Mouse (Mus musculus): ENCODE measurements around the gene Cr1l.

The Cr1l gene

GRCm38 (mm10) chr1:195130953-195131674 is at the start of gene Cr1l:
Gene Cr1l, minus strand, starts transcription at chr1:195131586.
- DNase-seq (ENCODE audit: low spot score), result peak; percentile 94

GRCm38 (mm10) chr1:195175980-195176931 is 44.9 kb upstream of the Cr1l start, which contains the start of gene Cr2:
Gene Cr2, minus strand, starts transcription at chr1:195176716.
- peak; percentile 88 for DNase-seq (ENCODE audit: low spot score)

DNA sequence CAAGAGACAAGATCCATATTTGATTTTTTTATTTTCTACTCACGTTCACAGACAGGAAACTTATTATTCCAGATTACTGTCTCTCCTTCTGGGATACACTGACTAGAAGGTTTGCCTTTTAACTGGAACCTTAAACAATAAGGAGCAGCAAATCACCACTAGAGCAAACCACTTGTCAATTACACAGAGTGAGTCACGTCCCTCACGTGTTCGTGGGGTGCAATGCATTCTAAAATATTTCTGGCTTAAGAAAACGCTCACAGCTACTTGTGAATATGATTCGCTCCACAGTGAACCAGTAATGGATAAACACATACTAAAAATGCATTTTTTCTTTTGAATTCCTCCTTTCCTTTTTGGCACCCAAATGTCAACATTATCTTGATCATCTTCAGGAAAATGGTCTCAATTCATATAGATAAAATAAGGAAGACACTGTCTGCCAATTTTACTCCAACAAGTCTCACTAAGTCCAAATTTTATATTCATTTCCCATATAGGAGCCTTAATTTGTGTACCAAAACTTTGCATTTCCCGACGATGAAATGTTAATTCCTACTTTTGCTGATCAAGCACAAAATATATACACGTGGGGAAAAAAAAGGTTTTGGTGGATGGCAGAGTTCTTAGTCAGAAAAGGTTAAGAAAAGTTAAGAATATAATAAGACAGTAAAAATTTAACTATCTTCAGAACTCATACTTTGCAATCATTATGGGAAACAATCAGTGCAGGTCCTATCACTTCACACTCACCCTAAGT is 33.8 kb upstream of the Cr1l start:
- no peak for DNase-seq (ENCODE audit: low spot score)

DNA sequence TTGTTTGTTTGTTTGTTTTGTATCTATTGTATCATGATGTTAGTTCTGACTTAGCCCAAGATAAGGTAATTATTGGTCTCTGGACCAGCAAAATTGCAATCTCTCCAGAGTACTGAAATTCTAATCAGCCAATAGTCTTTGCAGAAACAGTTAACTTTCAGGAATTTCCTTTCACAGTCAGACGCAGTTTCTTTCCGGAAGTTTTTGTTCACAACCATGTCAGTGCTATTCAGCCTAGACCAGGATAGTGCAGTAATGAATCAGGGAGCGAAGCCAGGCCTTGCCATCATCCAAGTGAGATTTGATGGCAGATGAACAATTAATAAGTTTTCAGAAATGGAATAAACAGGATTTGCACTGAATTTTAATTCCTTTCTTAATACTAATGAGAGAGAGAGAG is 684 bp upstream of the Cr1l start:
- DNase-seq (ENCODE audit: low spot score), result peak; percentile 13

DNA sequence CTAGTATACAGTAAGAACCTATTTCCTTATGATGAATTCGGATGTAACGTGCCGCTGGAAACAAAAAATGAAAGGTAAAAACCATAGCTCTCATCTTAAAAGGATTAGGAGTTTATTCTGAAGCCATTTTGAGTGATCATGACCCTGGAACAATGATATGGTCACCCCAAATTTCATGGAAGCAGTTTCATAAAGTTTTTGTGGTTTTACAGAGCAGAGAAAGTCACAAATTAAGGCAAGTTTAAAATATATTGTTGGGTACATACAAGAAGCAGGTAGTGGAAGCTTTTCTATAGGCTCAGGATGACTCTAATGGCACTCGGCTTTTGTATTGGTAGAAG is 259 bp upstream of the Cr1l start:
- DNase-seq (ENCODE audit: low spot score), result no peak

DNA sequence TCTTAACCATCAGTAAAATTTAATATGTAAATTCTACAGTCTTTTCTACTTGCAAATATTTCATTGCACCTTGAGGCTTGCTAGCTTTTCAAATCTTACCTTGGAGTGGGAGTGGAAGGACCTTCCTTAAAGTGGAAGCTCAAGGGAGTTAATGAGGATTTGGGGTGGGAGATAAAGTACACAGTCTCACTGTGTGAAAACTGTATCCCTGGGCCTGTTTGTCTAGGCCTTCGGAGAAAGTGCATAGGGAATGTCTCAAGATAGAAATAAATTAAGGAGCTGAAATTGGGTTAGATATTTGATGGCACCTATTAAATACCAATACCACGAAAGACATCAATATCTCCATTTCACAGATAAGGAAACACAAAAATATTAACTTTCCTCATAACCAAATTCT is 907 bp downstream of the Cr1l start:
- DNase-seq (ENCODE audit: low spot score), result no peak

- DNase-seq (ENCODE audit: low spot score), result no peak
These were observed 1.5 kb downstream of the Cr1l start for GRCm38 (mm10) chr1:195129867-195130266.

GRCm38 (mm10) chr1:195114414-195114813 is 17.0 kb downstream of the Cr1l start:
- DNase-seq (ENCODE audit: low spot score), result no peak

GRCm38 (mm10) chr1:195113621-195114020 is 17.8 kb downstream of the Cr1l start:
- no peak for DNase-seq (ENCODE audit: low spot score)

- DNase-seq (ENCODE audit: low spot score), result no peak
These were observed 30.7 kb downstream of the Cr1l start for GRCm38 (mm10) chr1:195100693-195101092.

DNA sequence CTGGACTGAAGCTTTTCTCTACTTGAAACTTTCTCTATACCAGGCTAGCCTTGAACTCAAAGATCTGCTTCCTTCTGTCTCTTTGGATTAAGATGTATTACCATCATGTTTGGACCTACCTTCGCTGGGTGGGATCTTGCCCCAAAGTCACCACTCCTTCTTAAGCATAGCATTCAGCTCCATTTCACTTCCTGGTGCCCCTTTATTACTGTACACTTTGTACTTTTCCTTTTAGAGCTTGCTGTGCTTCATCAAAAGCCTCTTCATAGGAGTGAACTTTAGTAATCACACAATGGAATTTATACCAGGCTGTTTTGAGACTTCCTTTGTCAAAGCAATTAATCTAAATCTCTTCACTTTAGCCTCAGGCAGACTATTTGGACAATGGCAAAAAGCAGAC is 33.4 kb downstream of the Cr1l start:
- no peak for DNase-seq (ENCODE audit: low spot score)

DNA sequence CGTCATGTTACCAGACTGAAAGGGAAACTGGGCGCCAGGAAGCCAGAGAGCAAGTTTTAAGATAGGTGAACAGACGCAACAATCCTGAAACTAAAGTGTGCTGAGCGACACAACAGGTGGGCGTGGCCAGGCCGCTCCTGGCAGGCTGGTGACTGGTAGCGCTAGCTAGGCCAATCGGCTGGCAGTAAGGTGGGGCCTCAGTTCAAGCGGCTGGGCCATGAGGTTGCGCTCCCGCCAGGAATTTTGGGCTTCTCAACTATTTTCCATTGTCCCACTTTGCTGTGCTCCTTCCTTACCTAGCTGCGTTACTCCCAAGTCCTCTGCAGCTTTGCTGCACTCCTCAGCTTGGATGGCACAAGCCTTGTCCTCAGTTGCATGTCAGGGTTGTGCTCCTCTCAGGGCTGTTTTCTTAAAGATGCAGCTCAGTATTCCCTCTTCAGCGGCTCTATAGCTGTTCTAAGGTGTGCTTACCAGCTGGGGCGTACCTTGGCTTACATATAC is 39.1 kb downstream of the Cr1l start, which contains the start of gene Cd46:
TSS of gene Cd46 (minus strand) at position 30 of the 501 bp plus-strand sequence.
- peak; percentile 88 for DNase-seq (ENCODE audit: low spot score)

- DNase-seq (ENCODE audit: low spot score), result no peak
These were observed 39.6 kb downstream of the Cr1l start for GRCm38 (mm10) chr1:195091699-195092219.

GRCm38 (mm10) chr1:195082142-195082541 is 49.2 kb downstream of the Cr1l start:
- no peak for DNase-seq (ENCODE audit: low spot score)
